Mouse (Mus musculus) thymus, adult 2 months (tissue): ENCODE data around the gene Gm20388. TPM values are rescaled to one million over a fixed set of nuclear protein-coding genes. Genes with fewer than 3 reads are reported as not detected.

Source experiments
- DNase-seq: peaks from one replicate; pipeline ENCODE4 v3.0.0; 2021
- H3K27ac ChIP-seq: fragments of 200-500 bp; 2 replicates; pipeline ENCODE4 v1.5.1; 2012; ENCODE audit warnings: low read length, control low read depth; ENCODE audit not compliant: control insufficient read depth, insufficient read depth
- H3K27me3 ChIP-seq: fragments of 200-500 bp; 2 replicates; pipeline ENCODE4 v1.6.1; 2012; ENCODE audit warnings: mild to moderate bottlenecking, low read length, moderate library complexity, mixed read lengths; ENCODE audit not compliant: control insufficient read depth, insufficient read depth
- H3K36me3 ChIP-seq: fragments of 200-500 bp; 2 replicates; pipeline ENCODE4 v1.6.1; 2012; ENCODE audit warnings: mild to moderate bottlenecking, low read length, moderate library complexity; ENCODE audit not compliant: control insufficient read depth, insufficient read depth
- H3K4me1 ChIP-seq: fragments of 200-500 bp; replicated peaks from 2 replicates; pipeline ENCODE4 v1.6.1; 2012; ENCODE audit warnings: low read length; ENCODE audit not compliant: control insufficient read depth, insufficient read depth
- H3K4me3 ChIP-seq: fragments of 200-500 bp; 2 replicates; pipeline ENCODE4 v1.5.1; 2012; ENCODE audit warnings: mild to moderate bottlenecking, low read length, control low read depth, moderate library complexity; ENCODE audit not compliant: control insufficient read depth, insufficient read depth
- CTCF ChIP-seq: fragments of 200-500 bp; IDR thresholded peaks from 2 replicates; pipeline ENCODE4 v1.5.1; 2012; ENCODE audit warnings: mild to moderate bottlenecking, control low read depth, low read length, moderate library complexity, borderline replicate concordance; ENCODE audit not compliant: control insufficient read depth, poor library complexity, insufficient read depth; ENCODE audit errors: extremely low read depth
- POLR2A ChIP-seq: fragments of 200-500 bp; IDR thresholded peaks from 2 replicates; pipeline ENCODE4 v1.6.1; 2012; ENCODE audit warnings: mild to moderate bottlenecking, low read length, control low read depth, moderate library complexity; ENCODE audit not compliant: control insufficient read depth, poor library complexity, insufficient read depth; ENCODE audit errors: extremely low read depth
- WGBS: fragments of 180-500 bp; shearing (Covaris S2); methylation state at CpG from one replicate; pipeline ENCODE4 v1.1.7; 2018; 5-methylcytosine and 5-hydroxymethylcytosine counted together
- polyA plus RNA-seq: library from polyadenylated mRNA; depleted of rRNA; stranded (reverse); fragments of >200 nt; gene quantifications from 2 replicates; pipeline ENCODE4 v1.2.3, GENCODE M21; 2012

Gm20388 gene
- polyA plus RNA-seq, 1 experiment, result 103 TPM

DNA sequence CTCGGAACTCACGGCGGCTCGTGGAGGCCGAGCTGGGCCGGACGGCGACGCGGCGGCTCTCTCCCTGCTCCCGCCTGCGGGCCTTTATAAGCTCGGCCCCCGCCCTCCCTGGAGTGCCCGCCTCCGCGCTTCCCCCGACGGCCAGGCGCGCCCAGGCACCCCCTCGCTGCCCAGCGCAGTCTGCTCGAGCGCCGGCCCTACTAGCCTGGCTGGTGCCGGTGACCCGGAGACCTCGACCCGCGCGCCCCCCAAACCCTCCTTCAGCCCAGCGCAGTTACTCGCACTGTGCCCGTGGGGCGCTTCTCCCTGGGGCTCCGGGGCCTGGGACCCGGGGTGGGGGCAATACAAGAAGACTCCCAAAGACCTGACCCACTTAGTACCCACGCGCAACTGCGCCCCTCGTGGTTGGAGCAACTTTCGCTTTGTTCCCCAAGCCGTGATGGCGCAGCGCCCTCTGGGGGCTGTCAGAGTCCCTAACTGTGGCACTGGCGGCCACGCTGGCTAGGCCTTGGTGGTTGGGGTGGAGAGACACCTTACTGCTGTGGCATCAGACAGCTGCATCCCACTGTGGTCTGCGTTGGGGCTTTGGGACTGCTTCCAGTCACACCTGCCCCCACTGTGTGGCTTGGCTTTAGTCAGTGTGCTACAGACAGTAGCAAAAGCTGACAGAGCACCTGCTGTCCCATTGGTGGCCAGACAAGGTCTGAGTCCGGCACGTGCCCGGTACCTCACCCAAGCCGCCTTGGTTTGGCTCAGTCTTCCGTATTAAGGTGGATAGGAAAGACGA, 2640.8 kb downstream of the Gm20388 start, which contains the start of gene Piezo1:
TSS of gene Piezo1 (minus strand) at position 65 of the 787 bp plus-strand sequence.
- 5% methylated on average over 56 of the region's 56 CpGs for WGBS
- Histone ChIP-seq H3K27me3 (no peaks in the 10 kb centered on the region), H3K36me3 (no peaks in the 10 kb centered on the region), H3K27ac (no peak within 1 kb of the TSS), H3K4me3 (peak within 1 kb of the TSS; percentile 75), H3K4me1 (peaks cover 44% of the 10 kb centered on the region)
- DNase-seq, result peak; percentile 95
- TF ChIP-seq CTCF, result peak; percentile 100
- 0 out of 2 replicates have a peak, but pooled peaks have one; percentile 28 for TF ChIP-seq POLR2A

DNA sequence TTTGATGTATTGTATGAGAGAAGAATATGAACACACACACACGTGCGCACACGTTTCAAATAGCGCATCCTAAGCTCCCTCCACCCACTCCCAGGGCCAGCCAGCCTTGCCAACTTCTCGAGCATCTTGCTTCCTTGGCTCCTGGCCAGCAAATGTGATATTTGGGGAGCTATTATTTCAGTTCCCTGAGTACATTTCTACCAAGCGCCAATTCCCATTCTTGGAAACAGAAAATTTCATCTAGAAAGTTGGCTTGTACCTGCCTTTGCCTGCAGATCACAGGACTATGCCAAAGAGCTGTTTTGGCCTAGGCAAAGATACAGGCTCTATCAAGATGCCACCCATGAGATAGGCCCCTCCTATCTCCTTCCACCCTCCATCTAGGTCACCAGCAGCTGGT, 2644.1 kb downstream of the Gm20388 start:
- Histone ChIP-seq H3K36me3 (no peaks in the 10 kb centered on the region), H3K27ac (no peak overlapping the region), H3K27me3 (no peaks in the 10 kb centered on the region), H3K4me1 (peaks cover 33% of the 10 kb centered on the region), H3K4me3 (no peak overlapping the region)
- no peak for DNase-seq
- WGBS, result 87% methylated on average over 6 of the region's 6 CpGs
- TF ChIP-seq POLR2A (no peak), CTCF (no peak)

DNA sequence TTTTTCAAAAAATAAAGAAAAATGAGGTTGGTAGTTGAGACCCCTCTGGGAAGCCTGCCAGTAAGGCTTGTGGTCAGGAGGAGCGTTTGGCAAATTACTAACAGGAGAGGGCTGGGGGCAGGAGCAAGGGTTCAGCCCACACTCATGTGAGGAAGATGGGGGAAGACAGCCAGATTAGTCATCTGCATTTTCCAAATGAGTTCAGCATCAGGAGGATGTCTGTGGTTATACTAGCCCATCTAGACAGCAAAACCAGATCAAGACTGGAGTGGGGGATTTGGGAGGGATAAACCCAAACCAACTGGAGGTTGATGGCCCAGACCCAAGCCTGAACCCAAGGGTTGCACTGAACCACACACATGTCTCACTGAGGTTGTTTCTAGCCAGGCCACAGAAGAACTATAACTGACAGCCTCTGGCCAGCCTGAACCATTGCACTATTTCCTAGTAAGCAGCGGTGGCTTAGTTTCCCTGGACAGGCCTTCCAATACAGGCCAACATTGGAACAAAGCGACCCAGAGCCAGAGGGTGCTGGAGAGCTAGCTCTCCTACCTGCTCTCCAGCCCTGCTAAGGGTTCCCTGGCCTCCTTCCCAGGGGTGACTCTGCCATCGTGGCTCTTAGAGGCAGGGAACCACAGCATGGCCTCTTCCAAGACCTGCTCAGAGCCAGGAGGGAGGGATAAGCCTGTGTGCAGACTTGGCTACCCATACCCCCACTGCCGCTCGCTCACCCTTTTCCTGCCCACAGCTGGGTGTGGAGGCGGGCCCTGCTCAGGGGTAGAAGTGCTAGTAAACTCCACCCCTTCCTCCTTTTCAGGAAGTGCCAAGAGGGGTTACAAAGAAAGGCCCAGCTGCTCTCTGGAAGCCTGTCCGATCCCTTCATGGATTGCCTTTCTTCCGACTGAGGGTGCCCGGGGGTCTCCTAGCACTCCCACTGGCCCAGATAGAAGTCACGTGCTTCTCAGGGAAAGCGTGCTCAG, 2645.7 kb downstream of the Gm20388 start:
- H3K4me3 ChIP-seq, result peak overlapping the region; percentile 62
- TF ChIP-seq POLR2A (peak; percentile 93; the same call in 1 of the 2 replicates), CTCF (no peak)
- H3K27me3 ChIP-seq, result no peaks in the 10 kb centered on the region
- no peaks in the 10 kb centered on the region for H3K36me3 ChIP-seq
- peak overlapping the region; percentile 88 for H3K27ac ChIP-seq
- WGBS, result 10% methylated on average over 12 of the region's 12 CpGs
- peak; percentile 87 for DNase-seq
- H3K4me1 ChIP-seq, result peaks cover 36% of the 10 kb centered on the region

DNA sequence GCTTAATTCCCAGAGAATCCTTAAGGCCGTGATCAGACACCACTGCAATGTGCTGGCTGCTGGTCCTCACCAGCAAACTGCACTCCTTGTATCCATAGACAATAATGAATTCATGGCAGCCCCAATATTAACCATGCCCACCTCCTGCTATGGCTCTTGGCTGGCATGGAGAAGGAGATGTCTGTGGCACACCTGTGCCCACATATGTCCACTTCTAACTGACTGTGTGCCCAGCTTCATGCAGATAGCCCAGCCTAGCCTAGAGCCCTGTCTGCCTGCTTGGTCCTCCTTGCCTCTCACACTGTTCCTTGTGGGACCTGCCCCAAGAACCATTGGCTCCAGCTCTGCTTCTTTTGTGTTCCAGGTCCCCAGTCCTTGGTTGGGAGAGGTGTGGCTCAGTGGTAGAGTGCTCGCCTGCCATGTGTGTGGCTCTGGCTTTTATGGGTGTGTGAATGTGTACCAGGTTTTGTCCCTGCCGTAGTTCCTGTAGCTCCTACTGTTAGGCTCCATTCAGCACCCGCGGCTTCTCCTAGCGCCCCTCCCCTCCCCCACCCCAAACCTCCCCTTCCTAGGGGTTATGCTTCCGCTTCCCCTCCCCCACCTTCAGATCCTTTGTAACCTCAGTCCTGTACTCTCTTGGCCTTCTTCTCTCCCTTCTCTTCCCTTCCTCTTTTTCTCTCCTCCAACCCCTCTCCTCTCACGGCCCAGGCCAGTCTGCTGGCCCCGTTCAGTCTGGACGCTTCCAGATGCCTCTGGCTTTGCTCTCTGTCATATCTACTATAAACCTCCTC, 2646.8 kb downstream of the Gm20388 start:
- TF ChIP-seq POLR2A (no peak), CTCF (no peak)
- peak overlapping the region; percentile 88 for H3K27ac ChIP-seq
- H3K27me3 ChIP-seq, result no peaks in the 10 kb centered on the region
- H3K4me1 ChIP-seq, result peaks cover 35% of the 10 kb centered on the region
- 16% methylated on average over 10 of the region's 10 CpGs for WGBS
- DNase-seq, result peak; percentile 30
- peak overlapping the region; percentile 10 for H3K4me3 ChIP-seq
- no peaks in the 10 kb centered on the region for H3K36me3 ChIP-seq

DNA sequence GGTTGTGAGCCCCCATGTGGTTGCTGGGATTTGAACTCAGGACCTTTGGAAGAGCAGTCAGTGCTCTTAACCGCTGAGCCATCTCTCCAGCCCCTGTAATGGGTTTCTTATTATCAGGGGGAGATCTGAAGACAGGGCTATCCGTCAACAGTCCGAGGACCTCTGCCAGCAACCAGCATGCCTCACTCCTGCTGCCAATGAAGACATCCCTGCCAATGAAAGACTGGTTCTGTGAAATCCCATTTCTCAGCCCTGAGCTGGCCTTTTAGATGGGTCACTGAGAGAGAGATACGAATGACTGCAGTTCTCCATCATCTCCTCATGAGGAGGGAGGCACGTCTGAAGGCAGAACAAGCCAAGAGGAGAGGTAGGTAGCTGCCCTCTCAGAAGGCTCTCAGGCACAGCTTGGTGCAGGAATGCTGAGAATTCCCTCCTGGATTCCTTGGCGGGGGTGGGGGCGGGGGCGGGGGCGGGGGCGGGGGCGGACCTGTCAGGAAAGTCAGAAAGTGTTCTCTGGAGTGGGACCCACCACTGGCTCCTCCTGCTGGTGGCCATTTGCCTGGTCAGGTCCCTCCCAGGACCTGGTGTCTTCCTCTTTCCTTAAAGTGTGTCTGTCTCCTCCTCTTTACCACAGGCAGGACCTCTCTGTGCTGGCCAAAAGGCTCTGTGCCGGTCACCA, 2648.2 kb downstream of the Gm20388 start:
- Histone ChIP-seq H3K36me3 (no peaks in the 10 kb centered on the region), H3K27me3 (no peaks in the 10 kb centered on the region), H3K4me1 (peaks cover 35% of the 10 kb centered on the region), H3K4me3 (no peak overlapping the region), H3K27ac (no peak overlapping the region)
- WGBS, result 74% methylated on average over 12 of the region's 12 CpGs
- TF ChIP-seq POLR2A, result no peak
- TF ChIP-seq CTCF, result no peak
- no peak for DNase-seq

DNA sequence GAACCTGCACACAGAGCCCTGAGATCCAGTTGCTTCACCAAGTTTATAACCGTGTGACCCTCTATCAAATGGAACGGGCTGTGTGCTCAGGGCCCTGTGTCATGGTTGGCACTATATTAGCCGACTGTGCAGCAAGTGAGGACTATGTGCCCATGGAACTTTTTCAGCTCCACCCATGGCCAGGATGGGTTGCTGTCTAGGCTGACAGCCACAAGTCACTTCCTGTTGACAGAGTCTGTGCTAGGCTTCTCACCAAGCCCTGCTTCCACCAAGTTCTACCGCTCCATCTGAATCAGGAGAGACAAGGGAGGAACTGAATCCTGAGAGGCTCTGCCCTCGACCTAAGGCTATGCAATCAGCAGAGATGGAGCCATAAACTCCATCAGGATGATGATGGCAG, 2650.6 kb downstream of the Gm20388 start:
- DNase-seq, result peak; percentile 47
- WGBS, result 16% methylated on average over 5 of the region's 5 CpGs
- H3K4me3 ChIP-seq, result no peak overlapping the region
- H3K27ac ChIP-seq, result peak overlapping the region; percentile 85
- H3K36me3 ChIP-seq, result no peaks in the 10 kb centered on the region
- H3K27me3 ChIP-seq, result no peaks in the 10 kb centered on the region
- TF ChIP-seq POLR2A, result no peak
- no peak for TF ChIP-seq CTCF
- H3K4me1 ChIP-seq, result peaks cover 36% of the 10 kb centered on the region
